Mouse (Mus musculus): Measurements from ENCODE around the gene Madcam1.
A peak's percentile ranks its signal among the peaks of the same experiment; 100 is the strongest.

Madcam1 gene

GRCm38 (mm10) chr10:79712029-79712428, 47.7 kb downstream of the Madcam1 start:
- no peak for DNase-seq (ENCODE audit: low spot score)

- peak; percentile 83 for DNase-seq (ENCODE audit: low spot score)
These were observed 48.3 kb downstream of the Madcam1 start for GRCm38 (mm10) chr10:79712499-79713126.

- DNase-seq (ENCODE audit: low spot score), result no peak
These were observed 48.8 kb downstream of the Madcam1 start for GRCm38 (mm10) chr10:79713163-79713562.

- DNase-seq (ENCODE audit: low spot score), result no peak
These were observed 50.6 kb downstream of the Madcam1 start for GRCm38 (mm10) chr10:79714996-79715395.

GRCm38 (mm10) chr10:79716254-79716987, 52.1 kb downstream of the Madcam1 start, which contains the start of gene Hcn2:
Hcn2 (plus strand) TSS chr10:79716634.
- DNase-seq (ENCODE audit: low spot score), result no peak

DNA sequence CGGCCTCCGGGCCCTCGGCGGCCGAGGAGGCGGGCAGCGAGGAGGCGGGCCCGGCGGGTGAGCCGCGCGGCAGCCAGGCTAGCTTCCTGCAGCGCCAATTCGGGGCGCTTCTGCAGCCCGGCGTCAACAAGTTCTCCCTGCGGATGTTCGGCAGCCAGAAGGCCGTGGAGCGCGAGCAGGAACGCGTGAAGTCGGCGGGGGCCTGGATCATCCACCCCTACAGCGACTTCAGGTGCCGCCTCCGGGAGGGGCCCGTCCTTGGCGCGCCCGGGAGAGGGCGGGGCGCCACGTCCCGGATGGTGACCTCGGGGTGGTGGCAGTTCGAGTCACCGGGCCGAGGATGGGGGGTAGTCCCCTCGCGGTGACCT, 52.6 kb downstream of the Madcam1 start:
- no peak for DNase-seq (ENCODE audit: low spot score)

GRCm38 (mm10) chr10:79717640-79718357, 53.4 kb downstream of the Madcam1 start:
- DNase-seq (ENCODE audit: low spot score), result peak; percentile 78

Data from urinary bladder, postnatal 14 days (tissue).